ENCODE assay signal across 8 mouse cellular contexts in genomic region chr15:77842047-77842843, GRCm38 (mm10). TPM values are rescaled to one million over a fixed set of nuclear protein-coding genes. Genes with fewer than 3 reads are reported as not detected.
A peak's percentile ranks its signal among the peaks of the same experiment; 100 is the strongest.
DNase-seq lines count a peak whose midpoint lies in the region; ATAC-seq and TF ChIP-seq lines count a peak whose summit lies in the region.

TSS of gene Myh9 (minus strand) at chr15:77842175.

- in situ Hi-C loops in CH12.LX (cut with MboI; ENCODE audit: low pct_ligation_motif_present, low pct_unique_long_range_greater_than_20kb, low sequenced_read_pairs): loop anchor here (5.0 kb wide), 1 partner anchor 55 kb away; no protein-coding TSS in a partner anchor

- H3K4me3 ChIP-seq in CH12.LX (replicated peaks in 1 of 3; ENCODE audit: low read depth in 2 of 3, low read length in 2 of 3, poor library complexity in 1 of 3): peak within 1 kb of the TSS; percentile 95 to 98 (median 98)
- peak within 1 kb of the TSS; percentile 86 for H3K4me3 ChIP-seq in forebrain, embryonic 11.5 days (ENCODE audit: low read depth, low read length)
- H3K4me3 ChIP-seq in heart, embryonic 16.5 days (ENCODE audit: low read length): peak within 1 kb of the TSS; percentile 87
- H3K4me3 ChIP-seq in liver, embryonic 15.5 days (replicated peaks): peak within 1 kb of the TSS; percentile 97
- H3K4me3 ChIP-seq in neural tube, embryonic 12.5 days: peak within 1 kb of the TSS; percentile 85

- peak within 1 kb of the TSS; percentile 82 for H3K27ac ChIP-seq in CH12.LX (ENCODE audit: insufficient read depth, low read depth)
- H3K27ac ChIP-seq in forebrain, embryonic 11.5 days (ENCODE audit: low read depth, low read length): peak within 1 kb of the TSS; percentile 71
- H3K27ac ChIP-seq in heart, embryonic 16.5 days (ENCODE audit: low read length): peak within 1 kb of the TSS; percentile 94
- H3K27ac ChIP-seq in liver, embryonic 15.5 days (replicated peaks): peak within 1 kb of the TSS; percentile 94
- H3K27ac ChIP-seq in neural tube, embryonic 12.5 days: peak within 1 kb of the TSS; percentile 53; the same call in 1 of the 2 replicates

- TF ChIP-seq EP300 in CH12.LX (IDR thresholded peaks at IDR 0.05; ENCODE audit: low read length): no peak

- DNase-seq in CH12.LX (ENCODE audit: extremely low read depth): peak; percentile 100
- peak; percentile 100 for DNase-seq in c-Kit-positive CD71-positive TER-119-negative erythroid progenitor cells, embryonic 14.5 days (ENCODE audit: low read depth)
- peak; percentile 99 for DNase-seq in forebrain, embryonic 11.5 days (ENCODE audit: low spot score)
- DNase-seq in kidney, postnatal 36 days: peak; percentile 100
- DNase-seq in telencephalon, adult 2 months (ENCODE audit: low read depth, low spot score): peak; percentile 100

- H3K9ac ChIP-seq in CH12.LX (ENCODE audit: insufficient read depth, low read depth): peak within 1 kb of the TSS; percentile 98
- peak within 1 kb of the TSS; percentile 77 for H3K9ac ChIP-seq in forebrain, embryonic 11.5 days (ENCODE audit: low read length)
- peak within 1 kb of the TSS; percentile 89 for H3K9ac ChIP-seq in heart, embryonic 16.5 days (ENCODE audit: low read length)
- peak within 1 kb of the TSS; percentile 89 for H3K9ac ChIP-seq in liver, embryonic 15.5 days
- H3K9ac ChIP-seq in neural tube, embryonic 12.5 days: peak within 1 kb of the TSS; percentile 73

- H3K27me3 ChIP-seq in CH12.LX (replicated peaks): no peaks in the 10 kb centered on the region
- H3K27me3 ChIP-seq in forebrain, embryonic 11.5 days (ENCODE audit: control insufficient read depth, insufficient read depth, low read length): no peaks in the 10 kb centered on the region
- H3K27me3 ChIP-seq in heart, embryonic 16.5 days (ENCODE audit: control insufficient read depth, insufficient read depth, low read length): no peaks in the 10 kb centered on the region
- H3K27me3 ChIP-seq in liver, embryonic 15.5 days: peaks cover 3% of the 10 kb centered on the region; the same call in 1 of the 2 replicates
- no peaks in the 10 kb centered on the region for H3K27me3 ChIP-seq in neural tube, embryonic 12.5 days (replicated peaks)

- TF ChIP-seq RAD21 in CH12.LX (IDR thresholded peaks at IDR 0.05; ENCODE audit: low read depth, low read length): no peak

- peak within 1 kb of the TSS; percentile 93 for H3K4me2 ChIP-seq in CH12.LX (ENCODE audit: insufficient read depth, low read depth, poor library complexity, severe bottlenecking)
- H3K4me2 ChIP-seq in forebrain, embryonic 11.5 days (ENCODE audit: low read depth, low read length, severe bottlenecking): peak within 1 kb of the TSS; percentile 90
- H3K4me2 ChIP-seq in heart, embryonic 16.5 days (ENCODE audit: low read depth, low read length): peak within 1 kb of the TSS; percentile 88
- peak within 1 kb of the TSS; percentile 94 for H3K4me2 ChIP-seq in liver, embryonic 15.5 days
- H3K4me2 ChIP-seq in neural tube, embryonic 12.5 days (replicated peaks): peak within 1 kb of the TSS; percentile 93

- peak; percentile 96 for ATAC-seq in forebrain, embryonic 11.5 days (replicated peaks; ENCODE audit: low FRiP score)
- peak; percentile 94 for ATAC-seq in heart, embryonic 16.5 days (replicated peaks; ENCODE audit: extremely low read depth, insufficient read depth, low FRiP score)
- peak; percentile 91 for ATAC-seq in liver, embryonic 15.5 days (ENCODE audit: insufficient read depth)
- peak; percentile 98 for ATAC-seq in neural tube, embryonic 12.5 days (ENCODE audit: low FRiP score, low read depth)

- no peak for TF ChIP-seq CTCF in CH12.LX (conservative IDR thresholded peaks at IDR 0.05 in 1 of 2, IDR thresholded peaks at IDR 0.05 in 1 of 2; ENCODE audit: low read depth in 2 of 2, low read length in 2 of 2)

- dilution Hi-C loops in CH12.LX (cut with MboI; ENCODE audit: extremely low pct_ligation_motif_present, extremely low pct_unique_long_range_greater_than_20kb, low sequenced_read_pairs): no loop called here

- peaks cover 45% of the 10 kb centered on the region for H3K79me2 ChIP-seq in CH12.LX (replicated peaks; ENCODE audit: control insufficient read depth, extremely low read depth, insufficient read depth, poor library complexity, severe bottlenecking)

- under 1% methylated on average over 45 of the region's 46 CpGs for WGBS in forebrain, embryonic 11.5 days
- WGBS in heart, embryonic 16.5 days: under 1% methylated on average over 46 of the region's 46 CpGs
- under 1% methylated on average over 46 of the region's 46 CpGs for WGBS in liver, embryonic 15.5 days (ENCODE audit: insufficient replicate concordance)
- whole genome bisulfite sequencing in neural tube, embryonic 12.5 days: under 1% methylated on average over 46 of the region's 46 CpGs

- no peaks in the 10 kb centered on the region for H3K36me3 ChIP-seq in CH12.LX (replicated peaks in 1 of 2; ENCODE audit: control insufficient read depth in 1 of 2, insufficient read depth in 1 of 2, low read length in 1 of 2)
- no peaks in the 10 kb centered on the region for H3K36me3 ChIP-seq in forebrain, embryonic 11.5 days (ENCODE audit: control insufficient read depth, insufficient read depth, low read length)
- H3K36me3 ChIP-seq in heart, embryonic 16.5 days (ENCODE audit: control insufficient read depth, insufficient read depth): no peaks in the 10 kb centered on the region
- peaks cover 8% of the 10 kb centered on the region; the same call in 1 of the 2 replicates for H3K36me3 ChIP-seq in liver, embryonic 15.5 days (replicated peaks)
- no peaks in the 10 kb centered on the region for H3K36me3 ChIP-seq in neural tube, embryonic 12.5 days

- peak; percentile 79 for TF ChIP-seq POLR2A in CH12.LX (IDR thresholded peaks at IDR 0.05; ENCODE audit: low read depth, low read length)

- H3K9me3 ChIP-seq in CH12.LX (replicated peaks; ENCODE audit: low read length): no peaks in the 10 kb centered on the region
- no peaks in the 10 kb centered on the region for H3K9me3 ChIP-seq in forebrain, embryonic 11.5 days (ENCODE audit: control insufficient read depth, low read length)
- no peaks in the 10 kb centered on the region for H3K9me3 ChIP-seq in heart, embryonic 16.5 days (replicated peaks; ENCODE audit: control insufficient read depth, low read length)
- H3K9me3 ChIP-seq in liver, embryonic 15.5 days (replicated peaks): no peaks in the 10 kb centered on the region
- no peaks in the 10 kb centered on the region for H3K9me3 ChIP-seq in neural tube, embryonic 12.5 days

- H3K4me1 ChIP-seq in CH12.LX (ENCODE audit: control insufficient read depth in 1 of 2, insufficient read depth in 2 of 2): peaks cover 13 to 53% of the 10 kb centered on the region in 2 experiments
- peaks cover 14% of the 10 kb centered on the region; the same call in 1 of the 2 replicates for H3K4me1 ChIP-seq in forebrain, embryonic 11.5 days (replicated peaks; ENCODE audit: control insufficient read depth, insufficient read depth, low read length)
- peaks cover 26% of the 10 kb centered on the region for H3K4me1 ChIP-seq in heart, embryonic 16.5 days (ENCODE audit: control insufficient read depth, insufficient read depth, low read length)
- peaks cover 64% of the 10 kb centered on the region for H3K4me1 ChIP-seq in liver, embryonic 15.5 days (replicated peaks)
- peaks cover 26% of the 10 kb centered on the region for H3K4me1 ChIP-seq in neural tube, embryonic 12.5 days

TF ChIP-seq in CH12.LX, 34 proteins besides CTCF, POLR2A, EP300 and RAD21 (continues in another document):
- TF ChIP-seq ELF1 (IDR thresholded peaks at IDR 0.05; ENCODE audit: low read depth, low read length): peak; percentile 79; the same call in 1 of the 2 replicates
- no peak; the same call in 1 of the 2 replicates for TF ChIP-seq MAX (IDR thresholded peaks at IDR 0.05; ENCODE audit: low read length)
- TF ChIP-seq MYC (IDR thresholded peaks at IDR 0.05; ENCODE audit: low read depth, low read length): no peak
- TF ChIP-seq TBP (conservative IDR thresholded peaks at IDR 0.05; ENCODE audit: low read depth, low read length): peak; percentile 43; the same call in 1 of the 2 replicates
- no peak for TF ChIP-seq ETS1 (conservative IDR thresholded peaks at IDR 0.05; ENCODE audit: low read depth, low read length)
- no peak for TF ChIP-seq PAX5 (IDR thresholded peaks at IDR 0.05; ENCODE audit: low read length)
- no peak; the same call in 1 of the 2 replicates for TF ChIP-seq UBTF (IDR thresholded peaks at IDR 0.05; ENCODE audit: low read depth, low read length)
- peak; percentile 69; the same call in 1 of the 2 replicates for TF ChIP-seq E2F4 (IDR thresholded peaks at IDR 0.05; ENCODE audit: insufficient replicate concordance, low read depth, low read length)
- no peak for TF ChIP-seq MAFK (IDR thresholded peaks at IDR 0.05; ENCODE audit: insufficient replicate concordance, low read length)
- peak; percentile 73 for TF ChIP-seq NELFE (IDR thresholded peaks at IDR 0.05; ENCODE audit: low read depth, low read length)
- TF ChIP-seq MXI1 (IDR thresholded peaks at IDR 0.05; ENCODE audit: low read depth, low read length): no peak
- no peak for TF ChIP-seq ZKSCAN1 (IDR thresholded peaks at IDR 0.05; ENCODE audit: borderline replicate concordance, low read depth, low read length)
- no peak for TF ChIP-seq ZC3H11A (IDR thresholded peaks at IDR 0.05; ENCODE audit: low read depth, low read length)
- no peak for TF ChIP-seq JUN (IDR thresholded peaks at IDR 0.05; ENCODE audit: insufficient read depth, low read depth, low read length)
- 0 out of 2 replicates have a peak, but pooled peaks have one; percentile 44 for TF ChIP-seq MEF2A (IDR thresholded peaks at IDR 0.05; ENCODE audit: borderline replicate concordance, low read depth, low read length)
- TF ChIP-seq TCF12 (IDR thresholded peaks at IDR 0.05; ENCODE audit: low read depth, low read length): peak; percentile 71
- 0 out of 2 replicates have a peak, but pooled peaks have one; percentile 39 for TF ChIP-seq KAT2A (IDR thresholded peaks at IDR 0.05; ENCODE audit: insufficient replicate concordance, low read length)
- TF ChIP-seq CHD2 (IDR thresholded peaks at IDR 0.05; ENCODE audit: low read length): no peak; the same call in none of the 2 replicates
- peak; percentile 41 for TF ChIP-seq HCFC1 (IDR thresholded peaks at IDR 0.05; ENCODE audit: low read depth, low read length)
- TF ChIP-seq POLR2AphosphoS2 (IDR thresholded peaks at IDR 0.05; ENCODE audit: low read depth, low read length): no peak
- no peak; the same call in 1 of the 2 replicates for TF ChIP-seq NRF1 (IDR thresholded peaks at IDR 0.05; ENCODE audit: low read depth, low read length)
- no peak for TF ChIP-seq BHLHE40 (IDR thresholded peaks at IDR 0.05; ENCODE audit: low read depth, low read length)

RNA-seq across cellular contexts. Expression of gene Myh9, which starts in this region (rescaled TPM):
- total RNA-seq in CH12.LX (2012; rRNA removed): 128 and 146 TPM in 2 replicates
- 43.8 and 46.4 TPM in 2 replicates for total RNA-seq in CH12.LX (2014; rRNA removed)
- 165 and 178 TPM in 2 replicates for polyA plus RNA-seq in CH12.LX (2012; ENCODE audit: insufficient read length, low read depth)
- 32.0 and 37.4 TPM in 2 replicates for polyA plus RNA-seq in forebrain, embryonic 11.5 days (2014; fragmentation: Nextera tagmentation; extraction: Ambion mirVana)
- 22.8 and 29.7 TPM in 2 replicates for polyA plus RNA-seq in heart, embryonic 16.5 days (2015; fragmentation: Nextera tagmentation; extraction: Ambion mirVana)
- polyA plus RNA-seq in liver, embryonic 15.5 days (2015; fragmentation: Nextera tagmentation; extraction: Ambion mirVana): 19.5 and 20.3 TPM in 2 replicates
- 20.9 and 21.0 TPM in 2 replicates for polyA plus RNA-seq in neural tube, embryonic 12.5 days (2016; fragmentation: Nextera tagmentation; extraction: Ambion mirVana)

Comparison
In these comparisons a context has a peak if more than half of its experiments do, and no peak if none do; other contexts are left out.
1. Peak in every context shown above with its lines: DNase-seq, ATAC-seq, H3K4me3 ChIP-seq and H3K27ac ChIP-seq.